Mouse (Mus musculus): ENCODE data around the gene Spaca4.
A peak's percentile ranks its signal among the peaks of the same experiment; 100 is the strongest.

The Spaca4 gene

GRCm38 (mm10) chr7:45742338-45742737 lies 16.7 kb upstream of the Spaca4 start:
- H3K27me3 ChIP-seq (ENCODE audit: control insufficient read depth, insufficient read depth, low read length, poor library complexity, severe bottlenecking): no peaks in the 10 kb centered on the region
- DNase-seq (ENCODE audit: low read depth, low spot score): peak; percentile 70
- no peaks in the 10 kb centered on the region for H3K36me3 ChIP-seq (ENCODE audit: control insufficient read depth, insufficient read depth, low read length, poor library complexity, severe bottlenecking)

DNA sequence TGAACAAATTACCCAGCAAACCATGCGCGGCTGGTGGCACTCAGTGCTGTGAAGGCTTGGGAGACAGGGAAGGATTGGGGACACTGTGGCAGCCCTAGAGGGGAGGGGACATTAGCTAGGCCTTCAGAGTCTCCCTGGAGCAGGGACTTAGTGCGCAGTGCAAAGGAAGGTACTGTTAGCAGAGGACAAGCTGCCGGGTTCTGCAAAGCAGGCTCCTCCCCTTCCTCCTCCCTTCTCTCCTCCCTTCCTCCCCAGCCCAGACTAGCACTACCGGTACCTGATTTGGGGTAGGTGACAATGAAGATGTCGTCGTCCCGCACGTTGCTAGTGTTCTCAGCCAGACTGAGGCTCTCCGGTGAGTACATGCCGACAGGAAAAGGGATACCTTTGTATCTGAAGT lies 16.2 kb upstream of the Spaca4 start:
- H3K36me3 ChIP-seq (ENCODE audit: control insufficient read depth, insufficient read depth, low read length, poor library complexity, severe bottlenecking): no peaks in the 10 kb centered on the region
- no peaks in the 10 kb centered on the region for H3K27me3 ChIP-seq (ENCODE audit: control insufficient read depth, insufficient read depth, low read length, poor library complexity, severe bottlenecking)
- peak; percentile 80 for DNase-seq (ENCODE audit: low read depth, low spot score)

DNA sequence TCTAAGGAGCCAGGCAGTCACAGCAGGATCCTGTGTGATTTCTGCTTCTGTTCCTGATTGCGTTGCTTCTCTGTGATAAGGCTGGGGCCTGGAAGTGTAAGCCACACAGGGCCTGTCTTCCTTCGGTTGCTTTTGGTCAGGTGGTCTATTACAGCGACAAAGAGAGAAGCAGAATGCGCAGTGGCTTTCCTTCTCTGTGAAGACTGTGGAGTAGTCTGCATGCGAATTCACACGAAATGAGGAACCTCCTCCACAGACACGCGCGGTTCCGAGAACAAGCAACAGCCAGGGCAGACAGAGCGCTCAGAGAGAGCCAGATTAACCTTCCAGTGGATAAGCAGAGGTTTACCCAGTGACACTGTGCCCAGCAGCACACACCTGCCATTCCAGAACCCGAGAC lies 15.7 kb upstream of the Spaca4 start:
- DNase-seq (ENCODE audit: low read depth, low spot score): peak; percentile 45
- Histone ChIP-seq H3K27me3 (ENCODE audit: control insufficient read depth, insufficient read depth, low read length, poor library complexity, severe bottlenecking) (no peaks in the 10 kb centered on the region), H3K36me3 (ENCODE audit: control insufficient read depth, insufficient read depth, low read length, poor library complexity, severe bottlenecking) (no peaks in the 10 kb centered on the region)

- H3K27me3 ChIP-seq (ENCODE audit: control insufficient read depth, insufficient read depth, low read length, poor library complexity, severe bottlenecking): no peaks in the 10 kb centered on the region
- H3K36me3 ChIP-seq (ENCODE audit: control insufficient read depth, insufficient read depth, low read length, poor library complexity, severe bottlenecking): no peaks in the 10 kb centered on the region
- DNase-seq (ENCODE audit: low read depth, low spot score): peak; percentile 36
These were observed 14.2 kb upstream of the Spaca4 start for GRCm38 (mm10) chr7:45739820-45740219.

DNA sequence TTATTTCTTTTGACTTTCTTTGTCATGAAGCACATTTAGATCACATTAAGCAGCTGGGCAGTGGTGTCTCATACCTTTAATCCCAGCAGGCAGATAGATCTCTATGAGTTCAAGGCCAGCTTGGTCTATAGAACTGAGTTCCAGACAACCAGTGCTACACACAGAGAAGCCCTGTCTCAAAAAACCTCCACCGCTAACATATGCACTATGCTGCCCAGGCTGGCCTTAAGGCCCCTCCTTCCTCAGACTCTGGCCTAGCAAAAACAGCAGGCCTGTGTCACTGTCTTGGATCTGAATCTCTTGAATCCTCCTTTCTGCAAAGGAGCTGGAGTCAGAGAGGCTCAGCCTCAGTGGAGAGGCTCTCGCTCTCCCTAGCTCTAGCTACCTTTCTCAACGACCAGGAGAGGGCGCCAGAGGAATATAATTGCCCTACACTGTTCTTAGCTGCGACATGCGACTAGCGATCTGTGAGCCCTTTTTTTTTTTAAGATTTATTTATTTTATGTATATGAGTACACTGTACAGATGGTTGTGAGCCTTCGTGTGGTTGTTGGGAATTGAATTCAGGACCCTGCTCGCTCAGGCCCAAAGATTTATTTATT lies 13.7 kb upstream of the Spaca4 start:
- Histone ChIP-seq H3K27me3 (ENCODE audit: control insufficient read depth, insufficient read depth, low read length, poor library complexity, severe bottlenecking) (no peaks in the 10 kb centered on the region), H3K36me3 (ENCODE audit: control insufficient read depth, insufficient read depth, low read length, poor library complexity, severe bottlenecking) (no peaks in the 10 kb centered on the region)
- DNase-seq (ENCODE audit: low read depth, low spot score): peak; percentile 96

DNA sequence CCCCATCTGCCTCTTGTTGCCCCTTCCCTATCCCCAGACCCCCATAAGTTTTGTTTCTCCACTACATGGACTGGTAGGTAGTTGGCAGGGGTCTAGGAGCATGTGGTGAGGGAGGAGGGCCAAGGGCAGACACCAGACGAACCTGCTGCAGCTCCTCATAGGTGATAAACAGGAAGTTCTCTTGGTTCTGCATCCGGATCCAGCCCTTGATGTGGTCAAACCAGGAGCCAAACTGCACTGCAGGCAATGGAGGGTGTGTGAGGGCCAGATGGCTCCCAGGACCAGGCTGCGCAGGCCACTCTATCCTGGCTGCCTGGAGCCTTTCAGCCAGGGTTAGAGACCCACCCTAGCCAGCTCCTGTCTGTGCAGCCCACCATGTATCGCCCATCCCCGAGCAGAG lies 7.9 kb upstream of the Spaca4 start:
- DNase-seq (ENCODE audit: low read depth, low spot score): no peak
- Histone ChIP-seq H3K36me3 (ENCODE audit: control insufficient read depth, insufficient read depth, low read length, poor library complexity, severe bottlenecking) (no peaks in the 10 kb centered on the region), H3K27me3 (ENCODE audit: control insufficient read depth, insufficient read depth, low read length, poor library complexity, severe bottlenecking) (no peaks in the 10 kb centered on the region)

DNA sequence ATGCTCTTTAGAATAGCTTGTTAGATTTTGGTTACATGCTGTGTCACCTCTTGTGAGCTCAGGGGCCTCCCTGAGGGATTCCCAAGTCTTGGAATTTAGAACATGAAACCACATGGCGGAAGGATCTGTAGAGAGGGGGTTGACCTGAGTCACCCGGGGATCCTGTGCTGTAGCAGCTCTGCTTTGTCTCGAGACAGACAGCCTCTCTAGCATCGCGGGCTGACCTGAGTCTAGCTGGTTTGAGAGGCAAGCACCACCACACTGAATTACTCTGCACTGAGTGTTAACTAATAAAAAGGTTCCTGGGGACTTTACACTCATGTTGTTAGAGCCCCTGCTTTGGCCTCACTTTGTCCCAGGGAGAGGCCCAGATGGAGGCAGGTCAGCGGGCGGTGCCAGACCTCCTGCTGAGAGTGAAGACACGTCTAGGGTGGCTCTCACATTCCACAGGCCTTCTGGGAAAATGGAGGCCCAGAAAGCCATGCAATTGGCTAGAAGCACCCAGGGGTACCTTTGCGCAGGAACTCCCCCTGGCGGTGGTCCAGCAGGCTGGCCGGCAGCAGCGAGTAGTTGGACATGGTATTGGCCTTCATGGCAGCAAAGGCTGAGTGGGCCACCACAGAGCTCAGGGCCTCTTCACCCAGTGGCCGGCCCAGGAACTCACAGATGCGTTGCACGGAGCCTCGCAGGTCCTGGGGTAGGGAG lies 5.3 kb upstream of the Spaca4 start:
- peak; percentile 49 for DNase-seq (ENCODE audit: low read depth, low spot score)
- Histone ChIP-seq H3K27me3 (ENCODE audit: control insufficient read depth, insufficient read depth, low read length, poor library complexity, severe bottlenecking) (no peaks in the 10 kb centered on the region), H3K36me3 (ENCODE audit: control insufficient read depth, insufficient read depth, low read length, poor library complexity, severe bottlenecking) (no peaks in the 10 kb centered on the region)

GRCm38 (mm10) chr7:45727625-45728024 lies 2.0 kb upstream of the Spaca4 start:
- Histone ChIP-seq H3K36me3 (ENCODE audit: control insufficient read depth, insufficient read depth, low read length, poor library complexity, severe bottlenecking) (no peaks in the 10 kb centered on the region; the same call in 1 of the 2 replicates), H3K27me3 (ENCODE audit: control insufficient read depth, insufficient read depth, low read length, poor library complexity, severe bottlenecking) (no peaks in the 10 kb centered on the region)
- no peak for DNase-seq (ENCODE audit: low read depth, low spot score)

- no peak for DNase-seq (ENCODE audit: low read depth, low spot score)
- Histone ChIP-seq H3K27me3 (ENCODE audit: control insufficient read depth, insufficient read depth, low read length, poor library complexity, severe bottlenecking) (no peaks in the 10 kb centered on the region), H3K36me3 (ENCODE audit: control insufficient read depth, insufficient read depth, low read length, poor library complexity, severe bottlenecking) (no peaks in the 10 kb centered on the region; the same call in 1 of the 2 replicates)
These were observed 806 bp upstream of the Spaca4 start for GRCm38 (mm10) chr7:45726419-45726818.

DNA sequence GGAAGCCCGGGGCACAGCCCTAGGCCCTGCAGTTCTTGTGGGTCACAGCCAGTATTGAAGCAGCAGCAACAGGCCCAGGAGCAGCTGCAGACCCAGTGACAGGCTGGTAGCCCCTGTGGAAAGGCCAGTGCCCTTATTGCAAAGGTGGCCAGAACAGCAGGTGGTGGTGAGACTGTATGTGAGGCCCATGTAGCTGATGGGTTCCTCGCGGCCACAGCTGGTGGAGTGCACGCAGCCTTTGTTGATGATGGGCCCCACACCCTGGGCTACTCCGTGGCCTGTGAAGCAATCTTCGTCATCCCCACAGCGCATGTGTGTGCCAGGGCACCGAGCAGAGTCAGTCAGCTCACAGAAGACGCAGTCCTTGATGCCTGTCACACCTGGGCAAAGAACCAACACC lies 462 bp downstream of the Spaca4 start:
- Histone ChIP-seq H3K36me3 (ENCODE audit: control insufficient read depth, insufficient read depth, low read length, poor library complexity, severe bottlenecking) (peaks cover 3% of the 10 kb centered on the region), H3K27me3 (ENCODE audit: control insufficient read depth, insufficient read depth, low read length, poor library complexity, severe bottlenecking) (no peaks in the 10 kb centered on the region)
- no peak for DNase-seq (ENCODE audit: low read depth, low spot score)

DNA sequence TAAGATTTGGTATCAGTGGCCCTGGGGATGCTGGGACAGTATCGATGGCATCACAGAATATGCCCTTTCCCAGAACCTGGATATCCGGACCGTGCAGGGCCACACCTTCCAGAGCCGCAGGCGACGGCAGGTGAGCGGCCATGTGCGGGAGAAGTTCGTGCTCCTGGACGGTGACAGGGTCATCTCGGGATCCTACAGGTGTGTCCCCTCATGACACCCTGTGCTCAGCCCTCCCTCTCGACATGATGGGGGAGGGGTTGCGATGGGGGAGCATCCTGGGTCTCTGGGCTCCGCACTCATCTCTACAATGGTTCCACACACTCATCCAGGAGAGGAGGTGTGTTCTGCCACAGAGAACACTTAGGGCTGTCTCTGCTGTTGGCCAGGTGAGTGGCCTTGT lies 1.8 kb downstream of the Spaca4 start:
- DNase-seq (ENCODE audit: low read depth, low spot score): no peak
- Histone ChIP-seq H3K36me3 (ENCODE audit: control insufficient read depth, insufficient read depth, low read length, poor library complexity, severe bottlenecking) (peaks cover 9% of the 10 kb centered on the region), H3K27me3 (ENCODE audit: control insufficient read depth, insufficient read depth, low read length, poor library complexity, severe bottlenecking) (no peaks in the 10 kb centered on the region)

GRCm38 (mm10) chr7:45723301-45723700 lies 2.3 kb downstream of the Spaca4 start:
- DNase-seq (ENCODE audit: low read depth, low spot score): no peak
- H3K36me3 ChIP-seq (ENCODE audit: control insufficient read depth, insufficient read depth, low read length, poor library complexity, severe bottlenecking): peaks cover 9% of the 10 kb centered on the region
- no peaks in the 10 kb centered on the region for H3K27me3 ChIP-seq (ENCODE audit: control insufficient read depth, insufficient read depth, low read length, poor library complexity, severe bottlenecking)

GRCm38 (mm10) chr7:45722348-45722713 lies 3.3 kb downstream of the Spaca4 start:
- Histone ChIP-seq H3K36me3 (ENCODE audit: control insufficient read depth, insufficient read depth, low read length, poor library complexity, severe bottlenecking) (peaks cover 9% of the 10 kb centered on the region), H3K27me3 (ENCODE audit: control insufficient read depth, insufficient read depth, low read length, poor library complexity, severe bottlenecking) (no peaks in the 10 kb centered on the region)
- DNase-seq (ENCODE audit: low read depth, low spot score): no peak

GRCm38 (mm10) chr7:45721642-45722347 lies 3.8 kb downstream of the Spaca4 start:
- peaks cover 9% of the 10 kb centered on the region for H3K36me3 ChIP-seq (ENCODE audit: control insufficient read depth, insufficient read depth, low read length, poor library complexity, severe bottlenecking)
- DNase-seq (ENCODE audit: low read depth, low spot score): no peak
- H3K27me3 ChIP-seq (ENCODE audit: control insufficient read depth, insufficient read depth, low read length, poor library complexity, severe bottlenecking): no peaks in the 10 kb centered on the region

GRCm38 (mm10) chr7:45721234-45721571 lies 4.4 kb downstream of the Spaca4 start:
- DNase-seq (ENCODE audit: low read depth, low spot score): no peak
- Histone ChIP-seq H3K36me3 (ENCODE audit: control insufficient read depth, insufficient read depth, low read length, poor library complexity, severe bottlenecking) (peaks cover 9% of the 10 kb centered on the region), H3K27me3 (ENCODE audit: control insufficient read depth, insufficient read depth, low read length, poor library complexity, severe bottlenecking) (no peaks in the 10 kb centered on the region)

Measured in splenic B cell, adult 2 months (primary cell).